Mouse (Mus musculus) liver, embryonic 14.5 days (tissue): ENCODE measurements around the gene Lyl1. TPM values are rescaled to one million over a fixed set of nuclear protein-coding genes. Genes with fewer than 3 reads are reported as not detected.

ENCODE experiments used
- ATAC-seq: fragments of 200-750 bp; cut with Nextera tagmentation; 2 replicates; pipeline ENCODE4 v1.8.0; 2017; ENCODE audit warnings: moderate number of reproducible peaks, mild to moderate bottlenecking, moderate library complexity; ENCODE audit not compliant: insufficient read depth
- DNase-seq, 3 experiments: peaks; one replicate each; pipeline ENCODE4 v3.0.0-alpha.2; 2012 to 2013; ENCODE audit warnings: low read depth in 3 of 3, low spot score in 3 of 3
- H3K27ac ChIP-seq: fragments of 300-500 bp; sonication (generic); 2 replicates; pipeline ENCODE4 v1.5.1; 2014; ENCODE audit warnings: moderate library complexity, mild to moderate bottlenecking, control low read depth, inconsistent platforms
- H3K27me3 ChIP-seq: fragments of 300-500 bp; sonication (generic); 2 replicates; pipeline ENCODE4 v1.6.1; 2014; ENCODE audit warnings: mild to moderate bottlenecking, low read length, moderate library complexity; ENCODE audit not compliant: control insufficient read depth, insufficient read depth
- H3K36me3 ChIP-seq: fragments of 300-500 bp; sonication (generic); replicated peaks from 2 replicates; pipeline ENCODE4 v1.6.1; 2014; ENCODE audit warnings: low read depth; ENCODE audit not compliant: control insufficient read depth, insufficient read depth
- H3K4me1 ChIP-seq, 2 experiments: fragments of 200-500 bp in 1 of 2; fragments of 300-500 bp in 1 of 2; sonication (generic) in 1 of 2; replicated peaks; 2 replicates each; pipeline ENCODE4 v1.6.1; 2012 to 2014; ENCODE audit warnings: antibody characterized with exemption in 1 of 2, inconsistent platforms in 1 of 2, low read length in 1 of 2; ENCODE audit not compliant: control insufficient read depth in 2 of 2, insufficient read depth in 2 of 2
- H3K4me2 ChIP-seq: fragments of 300-500 bp; sonication (generic); 2 replicates; pipeline ENCODE4 v1.6.1; 2014; ENCODE audit warnings: low read depth, mild to moderate bottlenecking, control low read depth, moderate library complexity
- H3K4me3 ChIP-seq, 2 experiments: fragments of 200-500 bp in 1 of 2; fragments of 300-500 bp in 1 of 2; sonication (generic) in 1 of 2; 2 replicates each; pipeline ENCODE4 v1.5.1; 2012 to 2014; ENCODE audit warnings: low read depth in 2 of 2, low read length in 2 of 2, mild to moderate bottlenecking in 2 of 2, control low read depth in 1 of 2, inconsistent platforms in 1 of 2, moderate library complexity in 1 of 2; ENCODE audit not compliant: insufficient read depth in 1 of 2
- H3K9ac ChIP-seq: fragments of 300-500 bp; sonication (generic); replicated peaks from 2 replicates; pipeline ENCODE4 v1.6.1; 2014; ENCODE audit warnings: mild to moderate bottlenecking, control low read depth, moderate library complexity
- H3K9me3 ChIP-seq: fragments of 300-500 bp; sonication (generic); 2 replicates; pipeline ENCODE4 v1.6.1; 2016; ENCODE audit warnings: low read length, mixed read lengths; ENCODE audit not compliant: control insufficient read depth
- CTCF ChIP-seq: IDR thresholded peaks from 2 replicates; pipeline ENCODE4 v1.5.1; 2016; ENCODE audit warnings: antibody characterized with exemption, low read depth, control low read depth
- EP300 ChIP-seq: IDR thresholded peaks from 2 replicates; pipeline ENCODE4 v1.6.1; 2016; ENCODE audit warnings: antibody characterized with exemption, low read depth
- WGBS: fragments of 180-500 bp; shearing (Covaris S2); extraction: QIAGEN DNeasy Blood & Tissue Kit; methylation state at CpG from one replicate; pipeline ENCODE4 v1.1.7; 2014; ENCODE audit not compliant: insufficient replicate concordance; 5-methylcytosine and 5-hydroxymethylcytosine counted together
- polyA plus RNA-seq, 2 experiments: library from polyadenylated mRNA; depleted of rRNA in 1 of 2; stranded (reverse) in 1 of 2; unstranded in 1 of 2; fragments of >200 nt; fragmentation: Nextera tagmentation in 1 of 2; extraction: Ambion mirVana in 1 of 2; gene quantifications; 2 replicates each; pipeline versions ENCODE4 v1.2.1 to v1.2.3; 2012 to 2014

Lyl1 gene
- polyA plus RNA-seq, 2 experiments: 45.4 to 55.6 TPM

DNA sequence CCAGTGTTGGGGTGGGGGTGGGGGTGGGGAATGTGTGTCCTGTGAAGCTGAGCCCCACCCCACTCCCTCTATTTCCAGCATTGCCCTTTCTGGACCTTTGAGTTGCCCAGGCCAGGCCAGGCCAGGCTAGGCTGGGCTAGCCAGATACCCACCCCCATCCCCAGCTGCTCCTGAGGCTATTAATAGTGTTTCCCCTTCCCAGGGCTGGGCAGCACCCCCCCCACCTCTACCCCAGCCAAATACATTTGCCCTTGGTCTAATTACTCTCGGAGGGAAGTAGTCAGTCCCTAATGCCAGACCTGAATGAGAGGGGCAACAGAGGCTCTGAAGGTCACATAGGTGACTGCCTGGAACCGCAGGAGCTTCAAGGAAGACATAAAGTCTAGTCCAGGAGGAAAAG is 34.3 kb downstream of the Lyl1 start:
- WGBS: 70% methylated on average over 2 of the region's 2 CpGs
- H3K9me3 ChIP-seq: no peaks in the 10 kb centered on the region
- H3K36me3 ChIP-seq: no peaks in the 10 kb centered on the region
- no peak overlapping the region for H3K4me2 ChIP-seq
- H3K4me1 ChIP-seq: peaks cover 16 to 26% of the 10 kb centered on the region in 2 experiments
- H3K27me3 ChIP-seq: no peaks in the 10 kb centered on the region
- ATAC-seq (no peak), DNase-seq (no peak)
- no peak for TF ChIP-seq CTCF
- TF ChIP-seq EP300: no peak
- no peak overlapping the region for H3K9ac ChIP-seq
- H3K27ac ChIP-seq: no peak overlapping the region
- H3K4me3 ChIP-seq: no peak overlapping the region

DNA sequence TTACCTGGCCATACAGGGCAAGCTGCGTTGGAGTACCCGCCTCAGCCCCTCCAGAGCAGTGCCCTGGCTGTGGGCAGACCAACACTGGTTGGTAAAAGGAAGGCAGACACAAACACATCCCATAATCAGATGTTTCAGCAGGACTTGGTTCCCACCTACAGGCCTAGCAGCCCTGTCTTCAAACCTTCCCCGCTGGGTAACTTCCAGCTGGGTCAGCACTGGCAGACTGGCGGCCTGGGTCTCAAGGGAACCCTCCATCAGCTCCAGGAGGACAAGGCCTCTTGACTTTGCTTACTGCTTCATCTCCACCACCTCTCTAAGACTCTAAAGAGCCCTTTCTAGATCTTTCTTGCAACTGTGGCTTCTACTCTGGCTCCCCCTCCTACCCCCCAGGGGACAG is 35.3 kb downstream of the Lyl1 start:
- Histone ChIP-seq H3K27ac (no peak overlapping the region), H3K9ac (no peak overlapping the region), H3K4me1 (peaks cover 9 to 18% of the 10 kb centered on the region in 2 experiments), H3K36me3 (no peaks in the 10 kb centered on the region), H3K27me3 (0 out of 2 replicates have a peak, but pooled peaks cover 3% of the 10 kb centered on the region), H3K4me2 (no peak overlapping the region), H3K9me3 (no peaks in the 10 kb centered on the region), H3K4me3 (no peak overlapping the region)
- ATAC-seq (no peak), DNase-seq (no peak)
- TF ChIP-seq EP300: no peak
- no peak for TF ChIP-seq CTCF
- 87% methylated on average over 4 of the region's 4 CpGs for WGBS

DNA sequence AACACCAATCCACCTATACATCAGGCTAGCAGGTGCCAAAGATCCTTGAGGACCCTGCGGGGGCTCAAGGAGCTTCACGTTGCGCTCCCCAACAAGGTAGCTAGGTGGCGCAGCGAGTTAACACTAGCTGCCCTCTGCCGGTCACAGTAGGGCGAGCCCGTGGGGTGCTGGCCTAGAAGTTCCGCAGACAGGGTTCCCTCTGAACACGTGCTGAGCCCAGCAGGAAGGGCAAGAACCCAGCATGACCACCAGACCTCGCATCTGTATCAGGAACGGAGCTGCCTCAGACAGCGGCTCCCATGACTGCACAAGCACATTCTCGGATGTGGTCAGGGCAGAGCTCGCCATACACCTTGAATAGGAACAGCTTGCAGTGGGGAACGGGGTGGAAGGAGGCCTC is 36.4 kb downstream of the Lyl1 start:
- no peaks in the 10 kb centered on the region for H3K9me3 ChIP-seq
- ATAC-seq (peak; percentile 68), DNase-seq (peak; percentile 69 to 72 (median 70))
- peak; percentile 100 for TF ChIP-seq CTCF
- no peak for TF ChIP-seq EP300
- no peak overlapping the region for H3K27ac ChIP-seq
- 0 out of 2 replicates have a peak, but pooled peaks cover 3% of the 10 kb centered on the region for H3K27me3 ChIP-seq
- H3K4me2 ChIP-seq: peak overlapping the region; percentile 51
- 5% methylated on average over 16 of the region's 16 CpGs for whole genome bisulfite sequencing
- H3K4me3 ChIP-seq: peak overlapping the region in 1 of 2 experiments; percentile 32; a peak in 1 of 4 replicates
- peak overlapping the region; percentile 39 for H3K9ac ChIP-seq
- H3K4me1 ChIP-seq: peaks cover 0 to 7% of the 10 kb centered on the region in 2 experiments
- no peaks in the 10 kb centered on the region for H3K36me3 ChIP-seq

DNA sequence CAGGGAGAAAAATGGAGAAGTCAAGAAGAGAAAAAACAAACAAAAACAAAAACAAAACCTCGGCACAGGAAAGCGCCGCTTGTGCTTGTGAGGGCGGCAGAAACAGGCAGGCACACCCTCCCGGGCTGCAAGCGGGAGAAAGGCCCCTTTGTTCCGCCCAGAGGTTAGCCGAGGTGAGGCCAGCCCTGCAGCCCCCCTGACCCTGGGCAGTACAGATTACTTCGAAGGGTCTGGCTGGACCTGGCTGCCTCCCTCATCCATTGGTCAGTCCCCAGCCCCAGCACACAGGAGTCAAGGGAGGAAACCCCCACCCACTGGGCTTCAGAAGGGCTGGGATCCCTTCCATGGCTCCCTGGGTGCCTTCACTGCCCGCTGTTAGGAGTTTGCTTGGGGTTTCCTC is 37.0 kb downstream of the Lyl1 start:
- H3K9me3 ChIP-seq: no peaks in the 10 kb centered on the region
- peaks cover 0 to 11% of the 10 kb centered on the region in 2 experiments; a peak in 3 of 4 replicates for H3K4me1 ChIP-seq
- 0 out of 2 replicates have a peak, but pooled peaks cover 3% of the 10 kb centered on the region for H3K27me3 ChIP-seq
- WGBS: 25% methylated on average over 10 of the region's 10 CpGs
- H3K9ac ChIP-seq: peak overlapping the region; percentile 39; the same call in 1 of the 2 replicates
- no peak overlapping the region for H3K27ac ChIP-seq
- TF ChIP-seq EP300 (no peak), CTCF (no peak)
- ATAC-seq (no peak), DNase-seq (no peak)
- peak overlapping the region; percentile 51 for H3K4me2 ChIP-seq
- H3K36me3 ChIP-seq: no peaks in the 10 kb centered on the region
- no peak overlapping the region for H3K4me3 ChIP-seq

DNA sequence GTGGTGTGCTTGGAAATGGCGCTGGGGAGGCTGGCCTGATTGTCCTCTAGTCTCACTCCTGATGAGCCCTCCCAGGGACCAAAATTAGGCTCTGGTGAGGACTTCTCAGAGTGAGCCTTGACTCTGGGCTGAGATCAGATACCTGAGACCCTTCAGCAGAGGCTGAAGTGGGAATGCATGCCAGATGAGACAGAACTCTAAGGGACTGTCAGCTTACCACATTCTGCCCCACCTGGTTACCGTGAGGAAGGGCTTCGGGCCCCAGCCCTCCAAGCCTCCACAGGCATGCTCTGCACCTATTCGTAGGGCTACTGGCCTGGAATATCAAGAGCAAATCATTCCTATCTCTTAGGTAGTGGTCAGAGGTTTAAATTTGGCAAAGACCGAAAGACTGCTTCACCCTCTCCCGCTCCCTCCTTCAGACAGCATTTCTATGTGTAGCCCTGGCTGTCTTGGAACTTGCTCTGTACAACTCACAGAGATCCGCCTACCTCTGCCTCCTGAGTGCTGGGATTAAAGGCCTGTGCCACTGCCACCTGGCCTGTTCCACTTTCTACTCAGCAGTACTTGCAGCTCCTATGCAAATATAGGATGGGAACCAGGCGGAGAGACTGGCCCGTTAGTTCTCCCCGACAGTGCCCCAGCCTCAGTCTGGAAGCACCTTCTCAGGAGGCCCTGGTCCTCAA is 37.6 kb downstream of the Lyl1 start:
- TF ChIP-seq CTCF (no peak), EP300 (no peak)
- H3K9me3 ChIP-seq: no peaks in the 10 kb centered on the region
- no peak overlapping the region for H3K4me3 ChIP-seq
- no peaks in the 10 kb centered on the region for H3K36me3 ChIP-seq
- no peak overlapping the region for H3K27ac ChIP-seq
- WGBS: 69% methylated on average over 10 of the region's 10 CpGs
- no peak overlapping the region for H3K4me2 ChIP-seq
- peaks cover 0 to 14% of the 10 kb centered on the region in 2 experiments for H3K4me1 ChIP-seq
- no peak overlapping the region for H3K9ac ChIP-seq
- ATAC-seq (no peak), DNase-seq (no peak)
- H3K27me3 ChIP-seq: 0 out of 2 replicates have a peak, but pooled peaks cover 3% of the 10 kb centered on the region
